Mouse (Mus musculus) stomach, embryonic 15.5 days (tissue): Measurements from ENCODE around the gene Noto. TPM values are rescaled to one million over a fixed set of nuclear protein-coding genes. Genes with fewer than 3 reads are reported as not detected.
A peak's percentile ranks its signal among the peaks of the same experiment; 100 is the strongest.
"Not testable (repeated sequence)": the region's sequence is repeated elsewhere in the genome, so short reads cannot be mapped to it uniquely, and the experiment has no call there.

Experiments used
- ATAC-seq: fragments of 200-750 bp; cut with Nextera tagmentation; 2 replicates; pipeline ENCODE4 v1.8.0; 2017; ENCODE audit warnings: low read depth, moderate number of reproducible peaks, moderate TSS enrichment; ENCODE audit not compliant: insufficient read depth, low FRiP score
- H3K27ac ChIP-seq: fragments of 300-500 bp; sonication (generic); 2 replicates; pipeline ENCODE4 v1.5.1; 2015; ENCODE audit warnings: mild to moderate bottlenecking, inconsistent platforms
- H3K27me3 ChIP-seq: fragments of 300-500 bp; sonication (generic); replicated peaks from 2 replicates; pipeline ENCODE4 v1.6.1; 2015; ENCODE audit warnings: inconsistent platforms
- H3K36me3 ChIP-seq: fragments of 300-500 bp; sonication (generic); 2 replicates; pipeline ENCODE4 v1.6.1; 2015; ENCODE audit warnings: inconsistent platforms
- H3K4me1 ChIP-seq: fragments of 300-500 bp; sonication (generic); 2 replicates; pipeline ENCODE4 v1.6.1; 2015; ENCODE audit warnings: inconsistent platforms
- H3K4me2 ChIP-seq: fragments of 300-500 bp; sonication (generic); 2 replicates; pipeline ENCODE4 v1.6.1; 2015; ENCODE audit warnings: mild to moderate bottlenecking, inconsistent platforms
- H3K4me3 ChIP-seq: fragments of 300-500 bp; sonication (generic); replicated peaks from 2 replicates; pipeline ENCODE4 v1.5.1; 2015; ENCODE audit warnings: inconsistent platforms
- H3K9ac ChIP-seq: fragments of 300-500 bp; sonication (generic); 2 replicates; pipeline ENCODE4 v1.6.1; 2015; ENCODE audit warnings: inconsistent platforms
- H3K9me3 ChIP-seq: fragments of 300-500 bp; sonication (generic); 2 replicates; pipeline ENCODE4 v1.6.1; 2016; ENCODE audit warnings: inconsistent platforms
- WGBS: fragments of 180-500 bp; shearing (Covaris S2); methylation state at CpG from one replicate; pipeline ENCODE4 v1.1.7; 2015; 5-methylcytosine and 5-hydroxymethylcytosine counted together
- polyA plus RNA-seq: library from polyadenylated mRNA; unstranded; fragments of >200 nt; fragmentation: Nextera tagmentation; extraction: Ambion mirVana; gene quantifications from 2 replicates; pipeline ENCODE4 v1.2.1, GENCODE M21; 2015

Gene Noto
- polyA plus RNA-seq, 1 experiment from 2014 or later = not detected

- peaks cover 6% of the 10 kb centered on the region; the same call in 1 of the 2 replicates for H3K4me1 ChIP-seq
- no peak overlapping the region for H3K4me3 ChIP-seq
- H3K27me3 ChIP-seq = no peaks in the 10 kb centered on the region
- ATAC-seq = no peak
- no peak overlapping the region for H3K27ac ChIP-seq
- no peaks in the 10 kb centered on the region for H3K36me3 ChIP-seq
- 76% methylated on average over 5 of the region's 5 CpGs for WGBS
- H3K4me2 ChIP-seq = no peak overlapping the region
- H3K9ac ChIP-seq = no peak overlapping the region
- H3K9me3 ChIP-seq = no peaks in the 10 kb centered on the region
Measured at GRCm38 (mm10) chr6:85433865-85434264, 10.2 kb downstream of the Noto start.

- no peak overlapping the region for H3K9ac ChIP-seq
- no peak overlapping the region for H3K4me2 ChIP-seq
- no peak overlapping the region for H3K4me3 ChIP-seq
- H3K27me3 ChIP-seq = no peaks in the 10 kb centered on the region
- no peak overlapping the region for H3K27ac ChIP-seq
- 75% methylated on average over 1 of the region's 1 CpGs for WGBS
- H3K9me3 ChIP-seq = no peaks in the 10 kb centered on the region
- no peak for ATAC-seq
- H3K4me1 ChIP-seq = peaks cover 6% of the 10 kb centered on the region; the same call in 1 of the 2 replicates
- peaks cover 13% of the 10 kb centered on the region for H3K36me3 ChIP-seq
Measured at GRCm38 (mm10) chr6:85436204-85436603, 12.5 kb downstream of the Noto start.

- H3K27me3 ChIP-seq = no peaks in the 10 kb centered on the region
- no peaks in the 10 kb centered on the region for H3K9me3 ChIP-seq
- no peak overlapping the region for H3K9ac ChIP-seq
- no peak overlapping the region for H3K4me2 ChIP-seq
- WGBS = 85% methylated on average over 5 of the region's 6 CpGs
- peaks cover 6% of the 10 kb centered on the region; the same call in 1 of the 2 replicates for H3K4me1 ChIP-seq
- peaks cover 13% of the 10 kb centered on the region for H3K36me3 ChIP-seq
- no peak overlapping the region for H3K27ac ChIP-seq
- H3K4me3 ChIP-seq = no peak overlapping the region
- ATAC-seq = no peak
Measured at GRCm38 (mm10) chr6:85436631-85437030, 12.9 kb downstream of the Noto start.

GRCm38 (mm10) chr6:85441142-85441541 lies 17.5 kb downstream of the Noto start:
- Histone ChIP-seq H3K27ac (no peak overlapping the region), H3K4me2 (no peak overlapping the region), H3K4me1 (no peaks in the 10 kb centered on the region), H3K9ac (no peak overlapping the region), H3K36me3 (peaks cover 23% of the 10 kb centered on the region), H3K9me3 (no peaks in the 10 kb centered on the region), H3K27me3 (no peaks in the 10 kb centered on the region), H3K4me3 (no peak overlapping the region)
- 89% methylated on average over 4 of the region's 4 CpGs for WGBS
- ATAC-seq = no peak

- H3K9me3 ChIP-seq = no peaks in the 10 kb centered on the region
- no peak overlapping the region for H3K4me3 ChIP-seq
- WGBS = 75% methylated on average over 3 of the region's 3 CpGs
- ATAC-seq = no peak
- no peaks in the 10 kb centered on the region for H3K4me1 ChIP-seq
- H3K27ac ChIP-seq = no peak overlapping the region
- no peaks in the 10 kb centered on the region for H3K27me3 ChIP-seq
- peaks cover 25% of the 10 kb centered on the region for H3K36me3 ChIP-seq
- no peak overlapping the region for H3K9ac ChIP-seq
- no peak overlapping the region for H3K4me2 ChIP-seq
Measured at GRCm38 (mm10) chr6:85443488-85444233, 20.0 kb downstream of the Noto start.

- Histone ChIP-seq H3K36me3 (peaks cover 25% of the 10 kb centered on the region), H3K4me1 (no peaks in the 10 kb centered on the region), H3K27ac (no peak overlapping the region), H3K27me3 (no peaks in the 10 kb centered on the region), H3K9me3 (no peaks in the 10 kb centered on the region), H3K4me2 (no peak overlapping the region), H3K9ac (no peak overlapping the region), H3K4me3 (no peak overlapping the region)
- WGBS = 84% methylated on average over 8 of the region's 8 CpGs
- ATAC-seq = no peak
Measured at GRCm38 (mm10) chr6:85444266-85444965, 20.7 kb downstream of the Noto start.

GRCm38 (mm10) chr6:85445286-85445685 lies 21.6 kb downstream of the Noto start:
- no peaks in the 10 kb centered on the region for H3K4me1 ChIP-seq
- no peaks in the 10 kb centered on the region for H3K9me3 ChIP-seq
- no peaks in the 10 kb centered on the region for H3K27me3 ChIP-seq
- no peak for ATAC-seq
- no peak overlapping the region for H3K9ac ChIP-seq
- peaks cover 18% of the 10 kb centered on the region for H3K36me3 ChIP-seq
- H3K4me2 ChIP-seq = no peak overlapping the region
- H3K4me3 ChIP-seq = no peak overlapping the region
- WGBS = 80% methylated on average over 5 of the region's 5 CpGs
- no peak overlapping the region for H3K27ac ChIP-seq

GRCm38 (mm10) chr6:85447351-85447750 lies 23.7 kb downstream of the Noto start:
- Histone ChIP-seq H3K4me3 (no peak overlapping the region), H3K9me3 (no peaks in the 10 kb centered on the region), H3K27ac (no peak overlapping the region), H3K9ac (no peak overlapping the region), H3K4me1 (no peaks in the 10 kb centered on the region), H3K4me2 (no peak overlapping the region), H3K27me3 (no peaks in the 10 kb centered on the region), H3K36me3 (peaks cover 13% of the 10 kb centered on the region; the same call in 1 of the 2 replicates)
- ATAC-seq = no peak
- WGBS = 79% methylated on average over 6 of the region's 6 CpGs

- WGBS = 60% methylated on average over 1 of the region's 1 CpGs
- H3K27ac ChIP-seq, H3K36me3 ChIP-seq, H3K9ac ChIP-seq, ATAC-seq, H3K27me3 ChIP-seq, H3K4me1 ChIP-seq, H3K9me3 ChIP-seq: not testable (repeated sequence)
- peak overlapping the region; percentile 95 for H3K4me2 ChIP-seq
- peak overlapping the region; percentile 77; the same call in 1 of the 2 replicates for H3K4me3 ChIP-seq
Measured at GRCm38 (mm10) chr6:85450140-85450539, 26.5 kb downstream of the Noto start.

- peak; percentile 94 for ATAC-seq
- peak within 1 kb of the TSS; percentile 77 for H3K4me3 ChIP-seq
- peak within 1 kb of the TSS; percentile 95 for H3K4me2 ChIP-seq
- peak within 1 kb of the TSS; percentile 96 for H3K27ac ChIP-seq
- peaks cover 4% of the 10 kb centered on the region; the same call in 1 of the 2 replicates for H3K36me3 ChIP-seq
- no peaks in the 10 kb centered on the region for H3K9me3 ChIP-seq
- 2% methylated on average over 94 of the region's 96 CpGs for WGBS
- 0 out of 2 replicates have a peak, but pooled peaks cover 10% of the 10 kb centered on the region for H3K4me1 ChIP-seq
- no peaks in the 10 kb centered on the region for H3K27me3 ChIP-seq
- peak within 1 kb of the TSS; percentile 82 for H3K9ac ChIP-seq
Measured at GRCm38 (mm10) chr6:85450697-85451663, 27.3 kb downstream of the Noto start, which contains the start of gene Cct7. Cct7 (plus strand) TSS chr6:85451514.

- no peaks in the 10 kb centered on the region for H3K9me3 ChIP-seq
- H3K36me3 ChIP-seq = no peaks in the 10 kb centered on the region
- under 1% methylated on average over 54 of the region's 54 CpGs for WGBS
- peak within 1 kb of the TSS; percentile 82 for H3K9ac ChIP-seq
- peak within 1 kb of the TSS; percentile 77 for H3K4me3 ChIP-seq
- no peaks in the 10 kb centered on the region for H3K27me3 ChIP-seq
- peak within 1 kb of the TSS; percentile 96 for H3K27ac ChIP-seq
- peak; percentile 87 for ATAC-seq
- H3K4me1 ChIP-seq = 0 out of 2 replicates have a peak, but pooled peaks cover 18% of the 10 kb centered on the region
- H3K4me2 ChIP-seq = peak within 1 kb of the TSS; percentile 95
Measured at GRCm38 (mm10) chr6:85451664-85452410, 28.2 kb downstream of the Noto start, which contains the start of gene Pradc1. Pradc1 (minus strand) TSS chr6:85451970.
